Mouse (Mus musculus) myocyte (in vitro differentiated cells): ENCODE data around the gene Cnfn. TPM values are rescaled to one million over a fixed set of nuclear protein-coding genes. Genes with fewer than 3 reads are reported as not detected.

ENCODE experiments used
- H3K27me3 ChIP-seq: one replicate; pipeline ENCODE4 v1.6.1; 2011; ENCODE audit not compliant: control insufficient read depth, insufficient read depth, insufficient read length
- H3K36me3 ChIP-seq: one replicate; pipeline ENCODE4 v1.6.1; 2011; ENCODE audit not compliant: control insufficient read depth, insufficient read depth
- H3K4me2 ChIP-seq: one replicate; pipeline ENCODE4 v1.6.1; 2011; ENCODE audit warnings: low read depth, control low read depth
- H3K4me3 ChIP-seq: one replicate; pipeline ENCODE4 v1.5.1; 2011; ENCODE audit warnings: mild to moderate bottlenecking, control low read depth, moderate library complexity
- H3K79me2 ChIP-seq: one replicate; pipeline ENCODE4 v1.6.1; 2011; ENCODE audit not compliant: control insufficient read depth, insufficient read depth
- H3ac ChIP-seq: one replicate; pipeline ENCODE4 v1.6.1; 2011; ENCODE audit not compliant: control insufficient read depth, insufficient read length
- CEBPB ChIP-seq: IDR thresholded peaks from 2 replicates; pipeline ENCODE4 v1.6.1; 2011; ENCODE audit warnings: mild to moderate bottlenecking, moderate library complexity; ENCODE audit not compliant: poor library complexity, insufficient read depth, severe bottlenecking
- E2F4 ChIP-seq: IDR thresholded peaks from one replicate; pipeline ENCODE4 v1.6.1; 2011; ENCODE audit warnings: mild to moderate bottlenecking, control low read depth, moderate library complexity; ENCODE audit not compliant: insufficient read depth
- MAX ChIP-seq: IDR thresholded peaks from one replicate; pipeline ENCODE4 v1.6.1; 2011; ENCODE audit warnings: low read depth, mild to moderate bottlenecking, control low read depth
- MYOD1 ChIP-seq, 3 experiments: IDR thresholded peaks; one replicate each; pipeline ENCODE4 v1.6.1; 2011; ENCODE audit warnings: control low read depth in 2 of 3, low read depth in 2 of 3, mild to moderate bottlenecking in 2 of 3, moderate library complexity in 1 of 3; ENCODE audit not compliant: insufficient read length in 2 of 3, control insufficient read depth in 1 of 3
- MYOG ChIP-seq, 3 experiments: IDR thresholded peaks; one replicate each; pipeline ENCODE4 v1.6.1; 2011; ENCODE audit warnings: control low read depth in 2 of 3, low read depth in 2 of 3, mild to moderate bottlenecking in 2 of 3; ENCODE audit not compliant: insufficient read length in 2 of 3, control insufficient read depth in 1 of 3, insufficient read depth in 1 of 3
- POLR2A ChIP-seq: IDR thresholded peaks from one replicate; pipeline ENCODE4 v1.6.1; 2011; ENCODE audit warnings: low read depth, mild to moderate bottlenecking, control low read depth, moderate library complexity; ENCODE audit not compliant: insufficient read length
- POLR2AphosphoS2 ChIP-seq: IDR thresholded peaks from one replicate; pipeline ENCODE4 v1.6.1; 2011; ENCODE audit warnings: low read depth, control low read depth; ENCODE audit not compliant: insufficient read length
- REST ChIP-seq: IDR thresholded peaks from one replicate; pipeline ENCODE4 v1.6.1; 2011; ENCODE audit warnings: mild to moderate bottlenecking, control low read depth, moderate library complexity; ENCODE audit not compliant: insufficient read depth, insufficient read length
- SRF ChIP-seq: IDR thresholded peaks from one replicate; pipeline ENCODE4 v1.6.1; 2011; ENCODE audit warnings: low read depth; ENCODE audit not compliant: control insufficient read depth, insufficient read length
- TCF12 ChIP-seq: IDR thresholded peaks from one replicate; pipeline ENCODE4 v1.6.1; 2011; ENCODE audit warnings: mild to moderate bottlenecking, control low read depth; ENCODE audit not compliant: poor library complexity, insufficient read depth, severe bottlenecking
- TCF3 ChIP-seq: IDR thresholded peaks from one replicate; pipeline ENCODE4 v1.6.1; 2011; ENCODE audit warnings: low read depth, control low read depth; ENCODE audit not compliant: insufficient read length
- USF1 ChIP-seq: IDR thresholded peaks from one replicate; pipeline ENCODE4 v1.6.1; 2011; ENCODE audit warnings: low read depth, mild to moderate bottlenecking, control low read depth, moderate library complexity
- polyA plus RNA-seq: library from polyadenylated mRNA; unstranded; fragments of >200 nt; fragmentation: generic; extraction: Trizol; gene quantifications from one replicate; pipeline ENCODE4 v1.2.1, GENCODE M21; 2012; ENCODE audit warnings: missing spikeins

Gene Cnfn
- polyA plus RNA-seq, 1 experiment, result not detected

DNA sequence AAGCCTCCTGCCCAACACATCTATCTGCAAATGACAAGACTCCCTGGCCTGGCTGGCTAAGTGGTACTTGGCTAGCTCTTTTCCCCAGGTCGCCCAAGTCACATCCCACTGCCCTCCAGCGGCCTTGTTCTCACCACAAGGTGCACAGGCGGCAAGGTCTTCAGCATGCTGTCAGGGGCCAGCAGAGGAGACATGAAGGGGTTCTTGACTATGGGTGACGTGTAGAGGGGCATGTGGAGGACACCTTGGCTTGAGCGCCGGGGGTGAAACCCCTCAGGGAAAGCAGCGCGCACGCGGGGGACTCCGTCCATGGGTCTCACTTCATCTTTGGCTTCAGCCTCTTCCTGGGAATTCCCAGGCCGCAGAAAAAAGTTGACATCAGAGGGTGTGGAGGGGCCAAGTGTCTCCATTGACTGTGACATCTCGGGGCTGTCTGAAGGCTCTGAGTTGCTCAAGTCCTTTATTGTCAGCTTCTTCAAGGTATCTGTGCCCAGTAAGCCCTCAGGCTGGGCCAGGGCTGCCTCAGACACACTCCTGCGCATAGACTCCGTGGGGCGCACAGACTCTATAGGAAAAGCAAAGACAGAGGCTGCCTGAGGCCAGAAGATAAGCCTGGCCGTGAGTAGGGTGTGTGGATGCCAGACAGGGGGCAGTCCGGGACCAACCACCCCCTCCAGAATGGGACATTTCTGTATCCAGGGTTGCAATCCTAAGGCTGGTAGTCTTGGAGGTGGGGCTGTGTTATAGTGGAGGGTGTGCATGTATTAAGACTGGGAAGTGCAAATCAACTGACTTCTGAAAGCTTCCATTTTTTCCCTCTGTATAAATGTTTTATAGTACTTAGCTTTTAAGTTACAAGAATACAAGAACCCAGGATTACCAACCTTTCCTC lies 11.1 kb upstream of the Cnfn start:
- Histone ChIP-seq H3K4me2 (no peak overlapping the region), H3K79me2 (no peaks in the 10 kb centered on the region), H3K27me3 (no peaks in the 10 kb centered on the region), H3ac (no peak overlapping the region), H3K4me3 (no peak overlapping the region), H3K36me3 (no peaks in the 10 kb centered on the region)
- TF ChIP-seq USF1, result no peak
- TF ChIP-seq CEBPB, result no peak
- TF ChIP-seq SRF, result no peak
- TF ChIP-seq POLR2A, result no peak
- TF ChIP-seq MYOD1 (IDR thresholded peaks at IDR 0.05; ENCODE audit: control insufficient read depth in 1 of 3, insufficient read length in 2 of 3, low read depth in 2 of 3), result no peak
- TF ChIP-seq MAX, result no peak
- TF ChIP-seq MYOG (IDR thresholded peaks at IDR 0.05; ENCODE audit: control insufficient read depth in 1 of 3, insufficient read depth in 1 of 3, insufficient read length in 2 of 3, low read depth in 2 of 3), result no peak
- TF ChIP-seq TCF3, result no peak
- TF ChIP-seq E2F4, result no peak
- no peak for TF ChIP-seq TCF12
- TF ChIP-seq REST, result no peak
- TF ChIP-seq POLR2AphosphoS2, result no peak

DNA sequence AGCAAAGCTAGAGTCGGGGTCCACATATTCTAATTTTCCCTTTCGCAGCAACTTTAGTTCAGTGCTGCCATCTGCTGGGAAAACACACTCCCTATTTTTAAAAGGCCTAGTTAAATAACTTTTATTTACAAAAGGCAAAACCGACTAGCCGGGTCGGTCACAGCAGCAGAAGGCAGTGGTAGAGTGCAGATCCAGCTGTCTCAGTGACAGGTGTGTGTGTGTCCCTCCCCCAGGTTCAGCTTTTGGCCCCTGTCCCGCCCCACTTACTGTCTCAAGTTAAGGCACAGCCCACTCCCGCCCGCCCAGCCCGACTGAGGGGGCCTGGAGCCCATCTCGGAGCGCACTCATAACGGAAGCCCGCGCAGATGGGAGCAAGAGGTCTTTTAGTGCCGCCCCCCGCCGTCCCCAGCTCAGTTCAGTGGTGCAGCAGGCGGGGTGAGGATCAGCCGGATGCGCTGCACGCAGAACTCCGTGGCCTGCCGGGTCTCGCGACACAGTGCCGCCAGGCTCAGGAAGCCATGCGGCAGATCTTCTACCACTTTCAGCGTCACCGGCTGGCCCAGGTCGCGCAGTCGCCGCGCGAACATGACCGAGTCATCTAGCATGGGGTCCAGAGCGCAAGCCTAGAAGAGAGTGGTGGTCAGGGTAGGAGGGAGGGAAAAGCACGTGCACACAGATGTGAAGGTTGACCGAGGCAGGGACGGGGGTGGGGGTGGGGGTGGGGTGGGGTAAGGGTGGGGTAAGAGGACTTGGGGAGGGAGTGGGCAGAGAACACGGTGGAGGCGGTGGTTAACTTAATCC lies 10.2 kb upstream of the Cnfn start:
- Histone ChIP-seq H3K79me2 (no peaks in the 10 kb centered on the region), H3K4me2 (no peak overlapping the region), H3K4me3 (no peak overlapping the region), H3ac (no peak overlapping the region), H3K36me3 (no peaks in the 10 kb centered on the region), H3K27me3 (no peaks in the 10 kb centered on the region)
- no peak for TF ChIP-seq CEBPB
- TF ChIP-seq TCF3, result no peak
- peak in 2 of 3 experiments; percentile 3 to 48 for TF ChIP-seq MYOD1 (IDR thresholded peaks at IDR 0.05; ENCODE audit: control insufficient read depth in 1 of 3, insufficient read length in 2 of 3, low read depth in 2 of 3)
- no peak for TF ChIP-seq TCF12
- no peak for TF ChIP-seq USF1
- TF ChIP-seq SRF, result no peak

DNA sequence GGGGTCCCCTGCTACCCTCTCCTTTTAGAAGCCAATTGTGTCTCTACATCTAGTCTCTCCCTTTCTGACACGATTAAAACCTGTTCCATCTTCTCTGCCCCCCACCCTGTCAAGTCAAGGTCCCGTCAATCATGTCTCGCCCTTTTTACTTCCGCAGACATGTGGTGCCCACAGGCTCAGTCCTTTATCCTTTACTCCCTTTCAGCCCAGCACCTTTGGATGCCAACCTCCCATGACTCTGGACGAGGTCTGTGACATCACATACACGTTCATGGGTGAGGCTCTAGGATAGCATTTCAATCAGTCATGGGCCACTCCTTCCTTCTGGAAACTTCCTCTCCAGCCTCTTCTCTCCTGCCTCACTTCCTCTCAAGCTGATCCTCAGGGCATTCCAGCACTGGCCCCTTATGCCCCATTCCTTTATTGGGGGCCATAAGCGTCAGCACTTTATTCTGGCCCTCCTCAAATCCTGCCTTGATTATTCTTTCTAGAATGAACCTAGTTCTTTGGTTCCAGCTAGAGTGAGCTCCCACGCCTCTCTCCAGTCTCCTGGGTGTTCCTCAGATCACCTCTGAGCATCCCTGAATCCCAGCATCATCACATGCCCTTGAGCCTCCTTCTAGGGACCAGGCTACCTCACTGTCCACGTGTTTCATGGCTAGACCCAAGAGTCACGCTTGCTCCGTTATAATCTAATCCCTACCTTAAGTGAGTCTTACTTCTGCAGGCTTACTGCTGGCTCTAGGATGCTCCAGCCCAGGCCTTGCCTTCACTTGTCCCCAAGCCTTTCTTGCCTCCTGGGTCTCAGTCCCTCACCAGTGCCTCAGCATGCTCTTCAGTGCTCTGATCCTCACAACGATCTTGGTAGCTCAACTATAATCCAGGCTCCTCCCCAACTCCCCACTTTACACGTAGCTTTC lies 8.9 kb upstream of the Cnfn start:
- H3K4me2 ChIP-seq, result no peak overlapping the region
- H3ac ChIP-seq, result no peak overlapping the region
- H3K4me3 ChIP-seq, result no peak overlapping the region
- no peak for TF ChIP-seq MYOD1 (IDR thresholded peaks at IDR 0.05; ENCODE audit: control insufficient read depth in 1 of 3, insufficient read length in 2 of 3, low read depth in 2 of 3)
- TF ChIP-seq CEBPB, result no peak
- TF ChIP-seq E2F4, result no peak
- TF ChIP-seq TCF12, result no peak
- no peak for TF ChIP-seq POLR2A
- TF ChIP-seq SRF, result no peak
- TF ChIP-seq USF1, result no peak
- no peak for TF ChIP-seq MYOG (IDR thresholded peaks at IDR 0.05; ENCODE audit: control insufficient read depth in 1 of 3, insufficient read depth in 1 of 3, insufficient read length in 2 of 3, low read depth in 2 of 3)
- no peaks in the 10 kb centered on the region for H3K79me2 ChIP-seq
- no peaks in the 10 kb centered on the region for H3K27me3 ChIP-seq
- no peaks in the 10 kb centered on the region for H3K36me3 ChIP-seq

DNA sequence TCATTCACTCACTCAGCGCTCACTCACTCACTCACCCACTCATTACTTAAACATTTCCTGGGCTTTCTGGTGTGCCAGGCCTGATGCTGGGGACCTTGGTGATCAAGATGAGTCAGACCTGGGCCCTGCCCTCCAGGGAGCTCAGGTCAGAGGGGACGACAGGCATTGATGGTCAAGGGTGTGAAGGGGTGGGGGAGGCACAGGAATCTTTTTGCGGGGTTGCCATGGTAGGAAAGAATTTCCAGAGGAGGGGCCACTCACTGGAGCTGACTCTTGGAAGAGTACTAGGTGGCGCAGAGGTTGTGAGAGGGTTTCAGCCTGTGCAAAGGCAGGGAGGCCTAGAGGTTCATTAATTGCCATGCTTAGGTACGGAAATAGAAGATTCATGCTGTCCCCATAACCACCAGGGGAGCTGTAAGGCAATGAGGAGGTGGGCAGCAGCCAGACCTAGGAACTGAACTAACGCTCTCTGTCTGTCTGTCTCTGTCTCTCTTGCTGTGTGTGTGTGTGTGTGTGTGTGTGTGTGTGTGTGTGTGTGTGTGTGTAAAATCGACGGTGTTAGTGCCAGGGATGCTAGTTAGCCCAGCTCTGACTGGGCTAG lies 7.7 kb upstream of the Cnfn start:
- H3K4me2 ChIP-seq, result peak overlapping the region; percentile 83
- no peak overlapping the region for H3ac ChIP-seq
- peak overlapping the region; percentile 27 for H3K4me3 ChIP-seq
- no peaks in the 10 kb centered on the region for H3K27me3 ChIP-seq
- no peaks in the 10 kb centered on the region for H3K79me2 ChIP-seq
- TF ChIP-seq POLR2AphosphoS2, result no peak
- no peak for TF ChIP-seq USF1
- TF ChIP-seq TCF3, result no peak
- no peak for TF ChIP-seq TCF12
- no peak for TF ChIP-seq SRF
- no peak for TF ChIP-seq REST
- no peak for TF ChIP-seq MYOD1 (IDR thresholded peaks at IDR 0.05; ENCODE audit: control insufficient read depth in 1 of 3, insufficient read length in 2 of 3, low read depth in 2 of 3)
- no peak for TF ChIP-seq POLR2A
- no peak for TF ChIP-seq CEBPB
- no peak for TF ChIP-seq E2F4
- no peak for TF ChIP-seq MYOG (IDR thresholded peaks at IDR 0.05; ENCODE audit: control insufficient read depth in 1 of 3, insufficient read depth in 1 of 3, insufficient read length in 2 of 3, low read depth in 2 of 3)
- no peak for TF ChIP-seq MAX
- H3K36me3 ChIP-seq, result no peaks in the 10 kb centered on the region
